Mouse (Mus musculus): ENCODE results near the gene Ppargc1a. TPM values are rescaled to one million over a fixed set of nuclear protein-coding genes. Genes with fewer than 3 reads are reported as not detected.

Gene Ppargc1a
- polyA plus RNA-seq, 2 experiments from 2014 or later, result 0.46 TPM; not detected in 1

DNA sequence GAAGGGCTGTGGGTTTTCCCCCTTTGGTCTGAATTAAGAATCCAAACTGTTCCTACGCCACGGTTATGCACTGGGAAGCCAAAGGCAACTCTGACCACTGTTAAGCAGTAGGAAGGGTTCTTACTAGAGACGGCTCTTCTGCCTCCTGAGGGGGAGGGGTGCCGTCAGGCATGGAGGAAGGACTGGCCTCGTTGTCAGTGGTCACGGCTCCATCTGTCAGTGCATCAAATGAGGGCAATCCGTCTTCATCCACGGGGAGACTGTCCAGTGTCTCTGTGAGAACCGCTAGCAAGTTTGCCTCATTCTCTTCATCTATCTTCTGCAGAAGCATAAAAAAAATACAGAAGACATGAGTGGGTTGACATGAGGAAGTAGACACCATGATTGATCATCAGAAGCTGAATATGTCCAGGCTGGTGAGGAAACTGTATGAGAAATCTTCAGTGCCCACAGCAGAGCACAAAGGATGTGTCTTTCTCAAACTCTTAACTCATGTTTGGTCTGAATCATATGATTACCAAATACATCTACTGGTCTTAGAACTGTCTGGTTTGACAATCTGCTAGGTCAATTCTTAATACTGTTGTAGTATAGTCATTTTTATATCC, 69.5 kb downstream of the Ppargc1a start:
- ATAC-seq, result no peak

- ATAC-seq, result no peak
Measured at GRCm38 (mm10) chr5:51495446-51495845, 72.1 kb downstream of the Ppargc1a start.

DNA sequence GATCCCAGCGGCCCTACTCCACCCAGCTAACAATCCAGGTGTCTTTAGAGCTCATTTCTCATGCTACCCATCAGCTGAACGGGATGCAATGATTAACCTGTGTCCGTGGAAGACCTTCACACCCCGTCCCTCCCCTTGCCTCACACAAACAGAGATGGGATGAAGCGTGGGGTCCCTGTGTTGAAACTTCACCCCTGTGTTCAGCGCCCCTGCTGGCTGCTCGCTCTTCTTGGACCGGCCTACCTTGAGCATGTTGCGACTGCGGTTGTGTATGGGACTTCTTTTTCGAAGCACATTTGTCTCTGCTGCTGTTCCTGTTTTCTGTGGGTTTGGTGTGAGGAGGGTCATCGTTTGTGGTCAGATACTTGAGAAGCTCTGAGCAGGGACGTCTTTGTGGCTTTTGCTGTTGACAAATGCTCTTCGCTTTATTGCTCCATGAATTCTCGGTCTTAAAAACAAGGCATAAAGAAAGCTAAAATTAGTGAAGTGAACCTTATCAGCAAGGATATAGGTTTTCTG, 73.1 kb downstream of the Ppargc1a start:
- no peak for ATAC-seq

DNA sequence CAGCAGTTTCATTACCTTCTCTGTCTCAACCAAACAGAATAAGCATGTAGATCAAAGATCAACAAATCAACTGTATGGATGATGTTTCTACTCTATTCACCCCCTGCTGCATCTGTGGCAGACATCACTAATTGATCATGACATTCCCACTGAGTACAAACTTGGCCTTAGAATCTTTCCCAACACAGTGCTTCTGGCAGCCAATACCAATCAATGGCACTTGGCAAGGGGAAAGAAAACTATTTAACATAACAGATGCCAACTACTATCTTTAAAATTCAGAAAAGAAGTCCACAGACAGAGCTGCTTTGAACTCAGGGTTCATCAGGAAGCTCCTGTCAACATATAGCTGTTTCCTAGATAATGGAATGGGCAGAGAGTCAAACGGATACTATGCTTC, 83.8 kb downstream of the Ppargc1a start:
- no peak for ATAC-seq

DNA sequence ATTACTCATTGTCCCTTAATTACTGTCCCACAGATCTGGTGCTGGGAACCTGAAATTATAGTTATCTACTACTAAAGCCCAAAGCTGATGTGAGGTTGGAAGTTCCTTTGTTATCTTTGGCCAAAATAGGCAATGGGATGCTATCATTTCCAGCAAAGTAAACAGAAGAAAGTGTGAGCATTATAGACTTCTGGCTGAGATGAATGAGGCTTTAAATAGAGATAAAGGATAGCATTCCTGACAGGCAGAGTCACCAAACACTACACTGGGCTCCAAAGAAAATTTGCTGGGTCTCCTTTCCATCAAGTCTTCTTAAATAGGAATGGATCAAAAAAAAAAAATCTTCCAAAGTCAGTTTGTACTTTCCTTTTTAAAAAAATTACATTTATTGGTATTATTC, 87.7 kb downstream of the Ppargc1a start:
- no peak for ATAC-seq

- no peak for ATAC-seq
Measured at GRCm38 (mm10) chr5:51479456-51479855, 88.1 kb downstream of the Ppargc1a start.

DNA sequence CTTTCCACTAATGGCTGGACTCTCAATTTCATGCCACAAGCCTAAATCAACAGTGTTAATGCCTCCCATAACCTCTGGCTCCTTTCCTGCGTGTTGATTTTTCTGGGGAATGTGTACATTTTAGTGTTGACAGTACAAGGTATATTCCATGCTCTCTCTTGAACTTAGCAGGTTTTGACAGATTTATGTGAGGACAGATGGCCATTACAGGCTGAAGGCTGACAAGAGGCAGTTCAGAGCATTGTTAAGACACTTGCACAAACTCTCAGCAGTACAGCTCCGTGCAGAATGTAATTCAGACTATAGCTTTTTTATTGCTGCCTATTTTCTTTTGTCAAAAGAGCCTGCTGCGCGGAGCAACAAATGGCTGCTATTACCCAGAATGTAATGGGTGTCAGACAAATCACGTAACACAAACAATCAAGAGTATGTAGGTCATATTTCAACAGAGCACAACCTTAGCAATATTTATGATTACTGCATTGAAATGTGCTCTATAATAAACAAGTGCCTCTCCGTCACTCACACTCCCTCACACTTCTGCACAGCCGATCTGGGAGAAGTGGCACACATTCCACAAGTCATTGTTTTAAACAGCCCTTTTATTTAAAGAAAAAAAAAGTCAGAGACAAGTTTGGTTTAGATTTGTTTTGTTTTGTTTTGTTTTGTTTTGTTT, 89.1 kb downstream of the Ppargc1a start:
- no peak for ATAC-seq

- ATAC-seq, result no peak
Measured at GRCm38 (mm10) chr5:51477140-51477539, 90.4 kb downstream of the Ppargc1a start.

DNA sequence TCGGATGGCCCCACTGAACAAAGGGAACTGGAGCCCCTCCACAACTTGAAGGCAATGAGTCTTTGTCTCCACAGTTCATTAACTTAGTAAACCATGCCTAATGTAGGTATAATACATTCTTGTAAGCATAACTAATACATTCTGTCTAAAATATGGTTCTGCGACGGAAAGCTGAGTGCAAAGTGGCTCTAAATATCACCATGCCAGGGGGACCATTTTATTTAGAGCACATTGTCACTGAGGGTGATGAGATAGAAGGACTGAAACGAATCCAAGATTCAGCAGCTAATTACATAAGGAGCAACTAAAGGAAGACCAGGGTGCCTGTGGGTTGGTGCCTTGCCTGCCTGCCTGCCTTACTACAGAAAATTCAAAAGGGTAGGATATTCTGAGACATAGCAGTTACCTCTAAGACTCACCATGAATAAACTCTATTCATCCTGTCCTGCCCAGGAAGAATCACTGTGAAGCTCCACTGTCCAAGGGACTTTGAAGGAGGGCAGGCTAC, 92.4 kb downstream of the Ppargc1a start:
- no peak for ATAC-seq

- ATAC-seq, result no peak
Measured at GRCm38 (mm10) chr5:51471614-51472013, 95.9 kb downstream of the Ppargc1a start.

GRCm38 (mm10) chr5:51466036-51466435, 101.5 kb downstream of the Ppargc1a start:
- no peak for ATAC-seq

DNA sequence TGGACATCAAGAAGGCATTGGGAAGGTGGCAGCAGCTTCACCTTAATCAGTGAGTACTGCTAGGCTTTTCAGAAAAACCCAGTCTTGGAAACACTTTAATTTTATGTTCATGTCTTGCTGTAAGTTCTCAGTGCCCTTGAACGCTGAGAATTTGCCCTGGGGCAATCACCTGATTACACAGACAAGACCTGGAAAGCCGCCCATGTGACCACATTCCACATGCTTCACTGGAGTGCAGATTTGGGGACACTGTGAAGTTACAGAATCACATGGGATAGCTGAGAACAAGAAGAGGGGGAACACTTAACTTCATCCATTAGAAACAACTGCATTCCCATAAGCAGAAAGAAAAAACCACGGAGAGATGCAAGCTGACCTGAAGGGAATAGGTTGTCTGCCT, 115.5 kb downstream of the Ppargc1a start:
- ATAC-seq, result no peak

- no peak for ATAC-seq
Measured at GRCm38 (mm10) chr5:51447631-51448030, 119.9 kb downstream of the Ppargc1a start.

- ATAC-seq, result no peak
Measured at GRCm38 (mm10) chr5:51446299-51447090, 121.0 kb downstream of the Ppargc1a start.

GRCm38 (mm10) chr5:51445726-51446125, 121.8 kb downstream of the Ppargc1a start:
- no peak for ATAC-seq

DNA sequence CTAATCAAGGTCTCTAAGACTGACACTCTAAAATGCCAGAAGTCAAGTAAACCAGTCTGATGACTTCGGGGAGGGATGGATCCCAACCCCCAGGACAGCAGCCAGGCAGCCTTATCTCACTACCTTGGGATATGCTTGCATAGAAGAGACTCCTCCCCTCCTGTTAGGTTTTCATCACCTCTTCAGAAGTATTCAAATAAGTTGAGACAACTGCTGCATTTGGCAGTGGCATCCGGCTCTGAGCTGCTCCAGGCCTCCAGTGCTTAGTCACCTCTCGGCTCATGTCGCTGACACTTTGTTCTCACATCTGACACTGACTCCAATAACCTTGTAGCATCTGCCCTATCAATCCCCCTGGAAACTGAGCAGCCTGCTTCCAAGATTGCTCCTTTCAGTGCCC, 127.8 kb downstream of the Ppargc1a start:
- ATAC-seq, result no peak

GRCm38 (mm10) chr5:51433905-51434304, 133.6 kb downstream of the Ppargc1a start:
- no peak for ATAC-seq

GRCm38 (mm10) chr5:51432532-51432931, 135.0 kb downstream of the Ppargc1a start:
- no peak for ATAC-seq

DNA sequence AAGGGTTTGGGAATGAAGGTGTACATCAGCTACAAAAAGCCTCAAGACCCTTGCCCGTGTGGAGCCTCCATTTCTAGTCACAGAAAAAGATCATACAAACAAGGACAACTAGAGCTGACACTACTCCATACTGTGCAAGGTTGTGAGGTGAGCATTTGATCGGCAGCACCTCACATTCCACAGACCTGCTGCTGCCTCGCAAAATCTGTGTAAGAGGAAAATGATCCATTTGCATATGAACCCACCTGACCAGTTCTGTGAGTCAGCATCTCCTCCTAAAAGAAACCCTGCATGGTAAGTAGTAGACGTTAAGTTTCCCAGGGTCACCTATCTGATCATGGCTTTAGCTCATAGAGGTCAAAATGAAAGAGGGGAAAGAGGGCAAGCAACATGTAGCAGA, 135.5 kb downstream of the Ppargc1a start:
- ATAC-seq, result no peak

DNA sequence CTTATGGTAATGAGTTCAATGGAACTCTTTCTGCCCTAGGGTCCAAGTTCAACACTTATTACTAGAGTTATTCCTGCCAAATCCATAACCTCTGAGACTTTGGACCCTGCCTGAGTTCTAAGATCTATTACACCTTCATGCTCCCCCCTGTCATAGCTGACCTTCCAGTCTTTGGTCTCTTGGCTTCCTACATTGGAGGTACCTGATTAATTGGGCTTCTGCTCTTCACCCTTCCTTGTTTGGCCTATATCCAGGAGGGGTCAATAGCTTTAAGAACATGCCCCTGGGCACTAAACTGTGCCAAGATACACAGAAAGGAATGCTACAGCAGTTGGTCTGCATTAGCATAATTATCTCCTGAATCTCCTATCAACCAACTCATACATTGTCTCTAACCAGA, 141.1 kb downstream of the Ppargc1a start:
- no peak for ATAC-seq

GRCm38 (mm10) chr5:51416377-51416776, 151.1 kb downstream of the Ppargc1a start:
- ATAC-seq, result no peak

DNA sequence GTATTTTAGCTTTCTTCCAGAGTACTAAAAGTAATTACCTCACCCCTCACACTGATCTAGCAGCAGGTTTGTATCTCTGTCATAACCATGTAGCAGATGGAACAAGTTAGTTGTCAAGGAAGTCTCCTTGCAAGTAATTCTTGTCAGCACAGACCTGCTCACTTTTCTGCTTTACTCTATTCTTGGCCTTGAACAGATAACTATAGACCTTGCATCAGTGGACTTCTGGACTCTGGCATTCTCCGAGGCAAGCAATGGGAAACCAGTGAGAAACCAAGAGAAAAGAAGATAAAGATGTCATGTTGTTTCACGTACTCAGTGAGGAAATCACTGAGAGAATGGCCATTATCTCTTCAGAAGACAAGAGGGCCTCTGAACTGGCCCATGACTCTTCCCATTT, 152.1 kb downstream of the Ppargc1a start:
- ATAC-seq, result no peak

Measured in CD4-positive, CD25-positive, alpha-beta regulatory T cell, adult 4 months (primary cell).